Mouse (Mus musculus) neural tube, embryonic 11.5 days (tissue): ENCODE measurements around the gene Asic1. TPM values are rescaled to one million over a fixed set of nuclear protein-coding genes. Genes with fewer than 3 reads are reported as not detected.

Source experiments
- ATAC-seq: fragments of 200-750 bp; cut with Nextera tagmentation; 2 replicates; pipeline ENCODE4 v1.8.0; 2017; ENCODE audit warnings: moderate number of reproducible peaks, mild to moderate bottlenecking, moderate TSS enrichment, moderate library complexity; ENCODE audit not compliant: insufficient read depth, low FRiP score, low TSS enrichment
- DNase-seq: peaks from one replicate; pipeline ENCODE4 v3.0.0-alpha.2; 2015; ENCODE audit warnings: low spot score
- H3K27ac ChIP-seq: fragments of 300-500 bp; sonication (generic); 2 replicates; pipeline ENCODE4 v1.5.1; 2014; ENCODE audit warnings: low read depth, mild to moderate bottlenecking, low read length
- H3K27me3 ChIP-seq: fragments of 300-500 bp; sonication (generic); 2 replicates; pipeline ENCODE4 v1.6.1; 2014; ENCODE audit warnings: mild to moderate bottlenecking, low read length, mixed read lengths; ENCODE audit not compliant: control insufficient read depth, insufficient read depth
- H3K36me3 ChIP-seq: fragments of 300-500 bp; sonication (generic); 2 replicates; pipeline ENCODE4 v1.6.1; 2014; ENCODE audit warnings: mild to moderate bottlenecking, low read length, moderate library complexity, mixed read lengths; ENCODE audit not compliant: control insufficient read depth, insufficient read depth
- H3K4me1 ChIP-seq: fragments of 300-500 bp; sonication (generic); 2 replicates; pipeline ENCODE4 v1.6.1; 2014; ENCODE audit warnings: low read length, mixed read lengths; ENCODE audit not compliant: control insufficient read depth, insufficient read depth
- H3K4me2 ChIP-seq: fragments of 300-500 bp; sonication (generic); 2 replicates; pipeline ENCODE4 v1.6.1; 2014; ENCODE audit warnings: low read depth, mild to moderate bottlenecking, moderate library complexity
- H3K4me3 ChIP-seq: fragments of 300-500 bp; sonication (generic); 2 replicates; pipeline ENCODE4 v1.5.1; 2014; ENCODE audit warnings: low read depth, low read length
- H3K9ac ChIP-seq: fragments of 300-500 bp; sonication (generic); 2 replicates; pipeline ENCODE4 v1.6.1; 2014; ENCODE audit warnings: mild to moderate bottlenecking, low read length
- H3K9me3 ChIP-seq: fragments of 300-500 bp; sonication (generic); 2 replicates; pipeline ENCODE4 v1.6.1; 2016; ENCODE audit warnings: low read length; ENCODE audit not compliant: control insufficient read depth
- WGBS: fragments of 180-500 bp; shearing (Covaris S2); extraction: QIAGEN DNeasy Blood & Tissue Kit; methylation state at CpG from one replicate; pipeline ENCODE4 v1.1.7; 2014; 5-methylcytosine and 5-hydroxymethylcytosine counted together
- polyA plus RNA-seq: library from polyadenylated mRNA; unstranded; fragments of >200 nt; fragmentation: Nextera tagmentation; extraction: Ambion mirVana; gene quantifications from 2 replicates; pipeline ENCODE4 v1.2.1, GENCODE M21; 2014

The Asic1 gene
- polyA plus RNA-seq, 1 experiment from 2014 or later: 15.1 TPM

DNA sequence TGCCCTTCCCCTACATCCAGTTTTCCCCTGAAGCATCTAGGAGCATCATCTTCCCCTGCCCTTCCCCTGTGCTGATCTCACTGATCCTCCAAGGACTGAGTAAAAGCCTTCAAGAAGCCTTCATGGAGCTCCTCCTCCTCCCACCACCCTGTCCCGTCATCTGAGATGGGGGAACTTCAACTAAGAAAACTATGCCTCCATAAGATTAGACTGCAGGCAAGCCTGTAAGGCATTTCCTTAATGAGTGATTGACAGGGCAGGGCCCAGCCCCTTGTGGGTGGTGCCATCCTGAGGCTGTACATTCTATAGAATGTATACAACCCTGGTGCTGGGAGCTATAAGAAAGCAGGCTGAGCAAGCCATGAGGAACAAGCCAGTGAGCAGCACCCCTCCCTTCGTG lies 11.7 kb upstream of the Asic1 start:
- H3K4me2 ChIP-seq: no peak overlapping the region
- peaks cover 7% of the 10 kb centered on the region; the same call in 1 of the 2 replicates for H3K4me1 ChIP-seq
- H3K4me3 ChIP-seq: no peak overlapping the region
- no peaks in the 10 kb centered on the region for H3K9me3 ChIP-seq
- no peak overlapping the region for H3K9ac ChIP-seq
- DNase-seq (no peak), ATAC-seq (no peak)
- WGBS: 61% methylated on average over 2 of the region's 2 CpGs
- H3K27me3 ChIP-seq: peaks cover 11% of the 10 kb centered on the region
- no peak overlapping the region for H3K27ac ChIP-seq
- no peaks in the 10 kb centered on the region for H3K36me3 ChIP-seq

DNA sequence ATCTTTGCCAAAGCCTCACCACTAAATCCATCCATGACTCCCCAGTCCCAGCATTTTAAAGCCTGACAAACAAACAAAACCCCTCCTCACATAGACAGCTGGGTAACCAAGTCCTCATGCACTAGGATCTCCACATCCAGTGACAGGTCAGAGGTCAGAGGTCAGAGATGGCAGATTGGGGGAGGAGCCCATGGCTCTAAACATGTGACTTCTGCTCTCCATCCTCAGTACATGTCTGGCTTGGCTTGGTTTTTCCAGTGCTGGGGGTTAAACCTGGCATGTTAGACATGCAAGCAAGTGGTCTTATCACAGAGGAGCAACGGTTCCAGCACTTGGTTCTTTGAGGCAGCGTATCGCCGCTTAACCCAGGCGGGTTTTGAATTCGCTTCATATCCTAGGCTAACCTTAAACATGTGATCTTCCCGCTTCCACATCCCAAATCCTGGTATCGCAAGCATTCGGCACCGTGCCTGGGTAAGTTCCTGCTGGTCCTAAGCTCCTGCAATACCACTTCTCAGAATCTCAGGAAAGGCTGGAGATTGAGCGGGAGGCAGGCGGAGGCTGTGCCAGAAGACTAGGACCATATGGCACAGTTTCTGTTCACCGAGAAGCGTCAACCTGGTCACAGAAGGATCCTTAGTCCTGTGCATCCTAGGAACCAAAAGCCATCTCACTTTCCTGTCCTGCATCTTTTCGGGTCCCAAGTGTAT lies 8.9 kb upstream of the Asic1 start:
- no peak overlapping the region for H3K4me3 ChIP-seq
- ATAC-seq: no peak
- 93% methylated on average over 15 of the region's 15 CpGs for WGBS
- no peak overlapping the region for H3K9ac ChIP-seq
- no peak for DNase-seq
- H3K36me3 ChIP-seq: no peaks in the 10 kb centered on the region
- H3K9me3 ChIP-seq: no peaks in the 10 kb centered on the region
- H3K4me1 ChIP-seq: peaks cover 5% of the 10 kb centered on the region; the same call in 1 of the 2 replicates
- no peak overlapping the region for H3K27ac ChIP-seq
- H3K4me2 ChIP-seq: no peak overlapping the region
- H3K27me3 ChIP-seq: peaks cover 5% of the 10 kb centered on the region; the same call in 1 of the 2 replicates

DNA sequence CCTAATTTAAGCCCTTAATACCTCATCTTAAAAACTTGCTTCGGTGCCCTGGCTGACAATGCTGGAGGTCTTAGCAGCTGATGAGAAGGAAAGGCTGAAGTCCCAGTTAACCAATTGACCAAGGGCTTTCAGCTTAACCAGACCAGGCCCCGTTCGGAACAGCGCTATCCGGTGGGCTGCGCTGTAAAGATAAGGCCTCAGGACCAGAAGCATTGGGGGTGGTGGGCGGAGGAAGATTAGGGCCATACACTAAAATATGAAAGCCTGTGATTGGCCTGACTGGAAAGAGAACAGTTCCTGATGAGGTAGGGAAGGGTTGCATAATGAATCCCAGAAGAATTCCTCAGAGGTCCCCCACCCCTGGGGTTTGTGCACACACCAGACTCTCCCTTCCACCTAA lies 7.8 kb upstream of the Asic1 start:
- H3K4me2 ChIP-seq: no peak overlapping the region
- no peaks in the 10 kb centered on the region for H3K36me3 ChIP-seq
- no peaks in the 10 kb centered on the region for H3K9me3 ChIP-seq
- ATAC-seq (no peak), DNase-seq (no peak)
- H3K4me3 ChIP-seq: no peak overlapping the region
- H3K27me3 ChIP-seq: peaks cover 7% of the 10 kb centered on the region; the same call in 1 of the 2 replicates
- H3K27ac ChIP-seq: 0 out of 2 replicates have a peak overlapping the region, but pooled peaks have one; percentile 42
- peaks cover 5% of the 10 kb centered on the region; the same call in 1 of the 2 replicates for H3K4me1 ChIP-seq
- 62% methylated on average over 7 of the region's 7 CpGs for WGBS
- H3K9ac ChIP-seq: no peak overlapping the region

DNA sequence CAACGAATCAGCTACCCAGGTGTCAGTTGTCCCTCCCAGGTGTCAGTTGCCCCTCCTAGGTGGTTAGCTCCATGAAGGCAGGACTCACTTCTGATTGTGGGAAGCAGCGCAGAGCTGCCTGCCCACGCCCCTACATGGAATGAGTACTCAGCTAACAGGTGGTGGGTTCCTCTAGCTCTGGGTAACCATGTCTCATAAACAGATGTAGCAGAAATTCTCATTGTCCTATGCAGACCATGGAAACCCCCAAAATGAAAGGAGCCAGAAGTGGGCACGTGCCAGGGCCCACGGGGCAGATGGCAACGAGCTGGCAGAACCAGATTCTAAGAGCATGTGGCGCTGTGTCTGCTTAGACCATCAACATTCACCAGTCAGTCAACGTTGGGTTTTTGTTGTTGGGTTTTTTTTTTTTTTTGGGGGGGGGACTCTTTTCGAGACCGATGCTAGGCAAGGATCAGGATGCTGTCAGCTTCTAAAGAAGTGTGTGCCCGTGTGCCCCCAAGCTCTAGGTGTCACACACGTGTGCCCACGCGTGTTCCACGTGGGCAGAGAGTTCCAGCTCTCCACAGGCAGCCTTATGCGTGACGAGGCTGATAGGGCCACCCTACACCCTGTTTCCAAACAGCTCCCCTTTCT lies 6.1 kb upstream of the Asic1 start:
- Histone ChIP-seq H3K9ac (peak overlapping the region; percentile 47), H3K27me3 (peaks cover 7% of the 10 kb centered on the region; the same call in 1 of the 2 replicates), H3K36me3 (no peaks in the 10 kb centered on the region), H3K27ac (peak overlapping the region; percentile 83), H3K4me3 (peak overlapping the region; percentile 32), H3K4me1 (peaks cover 5% of the 10 kb centered on the region; the same call in 1 of the 2 replicates), H3K4me2 (peak overlapping the region; percentile 60), H3K9me3 (no peaks in the 10 kb centered on the region)
- 4% methylated on average over 17 of the region's 17 CpGs for WGBS
- DNase-seq (no peak), ATAC-seq (0 out of 2 replicates have a peak, but pooled peaks have one; percentile 20)

DNA sequence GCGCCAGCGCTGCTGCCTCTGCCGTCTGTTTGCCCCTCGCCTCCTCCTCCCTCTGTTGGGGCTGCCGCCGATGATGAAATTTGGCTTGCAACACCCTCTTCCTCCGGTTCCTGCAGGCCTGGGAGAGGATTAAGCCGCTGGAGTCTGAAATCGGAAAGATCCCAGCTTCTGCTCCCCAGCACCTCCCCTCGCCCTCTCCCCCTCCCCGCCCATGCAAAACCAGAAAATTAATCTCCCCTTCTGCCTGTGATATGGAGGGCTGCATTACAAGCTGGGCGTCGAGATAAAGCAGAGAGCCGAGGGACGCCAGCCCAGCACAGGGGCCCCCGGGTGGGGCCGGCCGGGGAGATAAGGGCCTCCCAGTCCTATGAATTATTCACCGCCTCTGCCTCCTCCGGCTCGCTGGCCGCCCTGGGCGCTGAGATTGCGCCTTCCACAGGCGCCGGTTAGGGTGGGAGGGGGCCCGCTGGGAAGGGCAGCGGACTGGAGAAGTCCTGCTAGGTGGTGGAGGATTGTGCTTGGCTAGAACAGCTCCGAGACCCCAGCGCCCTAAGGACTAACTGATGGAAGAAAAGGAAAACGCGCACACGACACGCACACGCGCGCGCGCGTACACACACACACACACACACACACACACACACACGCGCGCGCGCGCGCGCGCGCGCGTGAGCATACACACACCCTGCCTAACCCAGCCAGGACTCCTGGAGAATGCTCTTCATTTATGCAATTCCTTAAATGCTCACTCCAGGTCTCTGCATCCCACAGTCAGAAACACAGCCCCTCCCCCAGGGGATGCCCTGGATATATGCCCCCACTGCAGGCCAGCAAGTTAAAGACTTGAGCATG lies 5.3 kb upstream of the Asic1 start:
- H3K9ac ChIP-seq: peak overlapping the region; percentile 47
- H3K4me1 ChIP-seq: peaks cover 5% of the 10 kb centered on the region; the same call in 1 of the 2 replicates
- H3K4me2 ChIP-seq: peak overlapping the region; percentile 60
- peak overlapping the region; percentile 83 for H3K27ac ChIP-seq
- peak overlapping the region; percentile 32 for H3K4me3 ChIP-seq
- H3K36me3 ChIP-seq: no peaks in the 10 kb centered on the region
- ATAC-seq: peak; percentile 58
- H3K9me3 ChIP-seq: no peaks in the 10 kb centered on the region
- under 1% methylated on average over 42 of the region's 52 CpGs for WGBS
- peak; percentile 71 for DNase-seq
- peaks cover 11% of the 10 kb centered on the region for H3K27me3 ChIP-seq

DNA sequence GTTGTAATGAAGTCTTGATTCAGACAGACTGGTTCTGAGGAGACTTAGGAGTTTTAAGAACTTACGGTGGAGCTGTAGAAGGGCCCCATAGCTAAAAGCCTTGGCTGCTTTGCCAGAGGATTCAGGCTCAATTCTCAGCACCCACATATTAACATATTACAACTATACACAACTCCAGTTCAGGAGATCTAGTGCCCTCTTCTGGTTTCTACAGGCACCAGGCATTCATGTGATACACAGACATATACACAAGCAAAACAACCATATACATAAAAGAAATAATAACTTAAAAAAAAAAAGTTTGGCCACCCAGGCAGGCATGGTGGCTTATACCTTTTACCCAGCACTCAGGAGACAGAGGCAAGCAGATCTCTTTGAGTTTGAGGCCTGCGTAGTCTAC lies 2.6 kb upstream of the Asic1 start:
- H3K9me3 ChIP-seq: no peaks in the 10 kb centered on the region
- H3K9ac ChIP-seq: no peak overlapping the region
- H3K4me1 ChIP-seq: peaks cover 5% of the 10 kb centered on the region; the same call in 1 of the 2 replicates
- no peak overlapping the region for H3K4me2 ChIP-seq
- no peak for ATAC-seq
- no peak overlapping the region for H3K4me3 ChIP-seq
- no peak overlapping the region for H3K27ac ChIP-seq
- no peak for DNase-seq
- H3K27me3 ChIP-seq: peaks cover 25% of the 10 kb centered on the region
- H3K36me3 ChIP-seq: no peaks in the 10 kb centered on the region
- 94% methylated on average over 2 of the region's 2 CpGs for WGBS

DNA sequence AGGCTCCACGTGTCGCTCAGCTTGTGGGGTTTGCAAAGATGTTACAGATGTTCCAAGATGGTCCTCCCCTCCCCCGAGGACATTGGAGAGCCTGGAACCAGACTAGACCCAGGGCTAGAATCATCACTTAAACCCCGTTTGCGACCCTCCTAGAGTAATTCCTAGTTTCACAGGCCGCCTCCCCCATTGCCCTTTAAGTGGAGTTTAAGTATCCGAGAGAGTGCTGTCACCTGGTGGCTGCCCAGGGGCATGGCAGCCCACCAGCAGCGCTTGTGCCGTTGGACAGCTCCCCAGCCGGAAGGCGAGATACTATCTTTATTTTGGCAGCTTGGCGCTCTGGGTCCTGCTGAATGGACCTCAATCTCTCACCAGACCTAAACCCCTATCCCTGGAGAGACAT lies 1.3 kb upstream of the Asic1 start:
- Histone ChIP-seq H3K27ac (no peak overlapping the region), H3K27me3 (peaks cover 25% of the 10 kb centered on the region), H3K4me2 (no peak overlapping the region), H3K4me3 (no peak overlapping the region), H3K4me1 (peaks cover 5% of the 10 kb centered on the region; the same call in 1 of the 2 replicates), H3K9me3 (no peaks in the 10 kb centered on the region), H3K36me3 (no peaks in the 10 kb centered on the region), H3K9ac (no peak overlapping the region)
- 4% methylated on average over 12 of the region's 12 CpGs for WGBS
- DNase-seq (peak; percentile 84), ATAC-seq (no peak)

DNA sequence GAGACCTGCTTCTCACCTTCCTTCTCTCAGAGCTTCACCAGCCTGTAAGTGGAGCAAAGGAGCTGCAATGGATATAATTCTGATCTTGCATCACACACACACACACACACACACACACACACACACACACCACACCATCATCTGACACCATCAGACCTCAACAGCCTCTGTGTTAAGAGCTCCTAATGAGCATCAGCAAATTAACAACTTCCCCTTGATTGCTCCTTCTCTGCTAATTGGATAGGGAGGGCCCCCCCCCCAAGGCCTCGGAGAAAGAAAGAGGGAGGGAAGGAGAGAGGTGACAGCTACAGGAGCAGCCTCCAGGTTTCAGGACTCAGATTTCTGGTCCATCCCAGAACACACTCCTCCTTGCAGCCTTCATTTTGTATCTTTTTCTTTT lies 776 bp upstream of the Asic1 start:
- Histone ChIP-seq H3K36me3 (no peaks in the 10 kb centered on the region), H3K4me1 (peaks cover 2% of the 10 kb centered on the region; the same call in 1 of the 2 replicates), H3K27me3 (peaks cover 25% of the 10 kb centered on the region), H3K9me3 (no peaks in the 10 kb centered on the region), H3K27ac (no peak overlapping the region), H3K4me3 (no peak overlapping the region), H3K4me2 (no peak overlapping the region), H3K9ac (no peak overlapping the region)
- DNase-seq (no peak), ATAC-seq (no peak)
- 0% methylated on average over 1 of the region's 1 CpGs for WGBS
